Mouse (Mus musculus): ENCODE results near the gene Ms4a18. TPM values are rescaled to one million over a fixed set of nuclear protein-coding genes. Genes with fewer than 3 reads are reported as not detected.

Gene Ms4a18
- total RNA-seq, 2 experiments from 2014 or later = not detected

Other genes with a start within 250 kb of the Ms4a18 start
- gene Cd6, start 188.0 kb downstream of the Ms4a18 start, total RNA-seq (2021) = not detected
- 1 to 10 TPM in 1 of 2 experiments, under 1 TPM in 1; 0.82 to 1.2 TPM for gene Slc15a3, start 178.3 kb downstream of the Ms4a18 start, total RNA-seq (2021)
- gene Tmem132a, start 148.1 kb downstream of the Ms4a18 start, total RNA-seq (2021) = 100 to 1,000 TPM; 214 to 236 TPM
- gene Tmem109, start 136.0 kb downstream of the Ms4a18 start, total RNA-seq (2021) = 10 to 100 TPM; 36.6 to 39.2 TPM
- 100 to 1,000 TPM; 195 to 222 TPM for gene Prpf19, start 122.8 kb downstream of the Ms4a18 start, total RNA-seq (2021)
- gene Zp1, start 97.4 kb downstream of the Ms4a18 start, total RNA-seq (2021) = under 1 TPM in 1 of 2 experiments, not detected in 1; 0.32 TPM
- gene Ptgdr2, start 80.9 kb downstream of the Ms4a18 start, total RNA-seq (2021) = under 1 TPM; 0.28 to 0.38 TPM
- gene Ccdc86, start 68.8 kb downstream of the Ms4a18 start, total RNA-seq (2021) = 10 to 100 TPM; 10.0 to 11.4 TPM
- gene Ms4a10, start 43.4 kb downstream of the Ms4a18 start, total RNA-seq (2021) = not detected
- gene Ms4a15, start 24.8 kb downstream of the Ms4a18 start, total RNA-seq (2021) = under 1 TPM in 1 of 2 experiments, not detected in 1; 0.22 TPM
- not detected for gene Ms4a8a, start 63.1 kb upstream of the Ms4a18 start, total RNA-seq (2021)
- gene 1700017D01Rik, start 112.8 kb upstream of the Ms4a18 start, total RNA-seq (2021) = not detected
- gene 1700025F22Rik, start 147.3 kb upstream of the Ms4a18 start, total RNA-seq (2021) = not detected
- not detected for gene Ms4a13, start 178.7 kb upstream of the Ms4a18 start, total RNA-seq (2021)
- gene Ms4a12, start 214.4 kb upstream of the Ms4a18 start, total RNA-seq (2021) = not detected
- under 1 TPM; 0.12 to 0.24 TPM for gene Ms4a1, start 248.2 kb upstream of the Ms4a18 start, total RNA-seq (2021)

Measured in left cerebral cortex, postnatal 4 days (tissue).